Mouse (Mus musculus) forebrain, postnatal 0 days (tissue): ENCODE results near the gene Cers6. TPM values are rescaled to one million over a fixed set of nuclear protein-coding genes. Genes with fewer than 3 reads are reported as not detected.
A peak's percentile ranks its signal among the peaks of the same experiment; 100 is the strongest.

Source experiments
- ATAC-seq: fragments of 200-750 bp; cut with Nextera tagmentation; 2 replicates; pipeline ENCODE4 v1.8.0; 2017; ENCODE audit warnings: mild to moderate bottlenecking, moderate library complexity
- DNase-seq: peaks from one replicate; pipeline ENCODE4 v3.0.0-alpha.2; 2015
- H3K27ac ChIP-seq: fragments of 300-500 bp; sonication (generic); 2 replicates; pipeline ENCODE4 v1.5.1; 2014; ENCODE audit warnings: low read depth, mild to moderate bottlenecking, antibody characterized with exemption, low read length, moderate library complexity, mixed read lengths
- H3K27me3 ChIP-seq: fragments of 300-500 bp; sonication (generic); 2 replicates; pipeline ENCODE4 v1.6.1; 2014; ENCODE audit warnings: mild to moderate bottlenecking, low read length, mixed read lengths; ENCODE audit not compliant: insufficient read depth
- H3K36me3 ChIP-seq: fragments of 300-500 bp; sonication (generic); 2 replicates; pipeline ENCODE4 v1.6.1; 2014; ENCODE audit warnings: mild to moderate bottlenecking, moderate library complexity; ENCODE audit not compliant: insufficient read depth
- H3K4me1 ChIP-seq: fragments of 300-500 bp; sonication (generic); 2 replicates; pipeline ENCODE4 v1.6.1; 2014; ENCODE audit warnings: antibody characterized with exemption; ENCODE audit not compliant: insufficient read depth
- H3K4me2 ChIP-seq: fragments of 300-500 bp; sonication (generic); 2 replicates; pipeline ENCODE4 v1.6.1; 2014; ENCODE audit warnings: low read depth, mild to moderate bottlenecking, moderate library complexity
- H3K4me3 ChIP-seq: fragments of 300-500 bp; sonication (generic); 2 replicates; pipeline ENCODE4 v1.5.1; 2014; ENCODE audit warnings: low read depth, low read length, mixed read lengths
- H3K9ac ChIP-seq: fragments of 300-500 bp; sonication (generic); 2 replicates; pipeline ENCODE4 v1.6.1; 2014; ENCODE audit warnings: mild to moderate bottlenecking
- H3K9me3 ChIP-seq: fragments of 300-500 bp; sonication (generic); 2 replicates; pipeline ENCODE4 v1.6.1; 2016; ENCODE audit warnings: low read length
- CTCF ChIP-seq: sonication (generic); IDR thresholded peaks from 2 replicates; pipeline ENCODE4 v1.5.1; 2016; ENCODE audit warnings: antibody characterized with exemption, control low read depth, low read depth
- WGBS: fragments of 180-500 bp; shearing (Covaris S2); extraction: QIAGEN DNeasy Blood & Tissue Kit; methylation state at CpG from one replicate; pipeline ENCODE4 v1.1.7; 2014; 5-methylcytosine and 5-hydroxymethylcytosine counted together
- polyA plus RNA-seq: library from polyadenylated mRNA; unstranded; fragments of >200 nt; fragmentation: Nextera tagmentation; extraction: Ambion mirVana; gene quantifications from 2 replicates; pipeline ENCODE4 v1.2.1, GENCODE M21; 2015
- total RNA-seq: library from RNA; depleted of rRNA; stranded (reverse); fragments of >200 nt; gene quantifications from 2 replicates; pipeline ENCODE4 v1.2.3, GENCODE M21; 2014

The Cers6 gene
- total and polyA plus RNA-seq, 2 experiments from 2014 or later: 26.7 to 81.7 TPM

GRCm38 (mm10) chr2:68844530-68844929 lies 16.7 kb upstream of the Cers6 start:
- Histone ChIP-seq H3K36me3 (no peaks in the 10 kb centered on the region), H3K27me3 (no peaks in the 10 kb centered on the region), H3K27ac (no peak overlapping the region), H3K9me3 (no peaks in the 10 kb centered on the region), H3K4me3 (no peak overlapping the region), H3K9ac (no peak overlapping the region), H3K4me2 (no peak overlapping the region), H3K4me1 (no peaks in the 10 kb centered on the region)
- no peak for TF ChIP-seq CTCF
- DNase-seq (no peak), ATAC-seq (no peak)
- 93% methylated on average over 2 of the region's 2 CpGs for WGBS

GRCm38 (mm10) chr2:68845002-68845740 lies 16.1 kb upstream of the Cers6 start:
- TF ChIP-seq CTCF: no peak
- ATAC-seq (no peak), DNase-seq (no peak)
- WGBS: 85% methylated on average over 13 of the region's 13 CpGs
- Histone ChIP-seq H3K9me3 (no peaks in the 10 kb centered on the region), H3K27ac (no peak overlapping the region), H3K4me3 (no peak overlapping the region), H3K9ac (no peak overlapping the region), H3K4me1 (no peaks in the 10 kb centered on the region), H3K27me3 (no peaks in the 10 kb centered on the region), H3K36me3 (no peaks in the 10 kb centered on the region), H3K4me2 (no peak overlapping the region)

- H3K4me3 ChIP-seq: peak overlapping the region; percentile 93; the same call in 1 of the 2 replicates
- no peak for ATAC-seq
- H3K4me1 ChIP-seq: peaks cover 12% of the 10 kb centered on the region
- H3K9me3 ChIP-seq: no peaks in the 10 kb centered on the region
- no peak overlapping the region for H3K9ac ChIP-seq
- no peaks in the 10 kb centered on the region for H3K36me3 ChIP-seq
- no peak for TF ChIP-seq CTCF
- H3K27me3 ChIP-seq: no peaks in the 10 kb centered on the region
- peak overlapping the region; percentile 89 for H3K4me2 ChIP-seq
- 75% methylated on average over 2 of the region's 2 CpGs for WGBS
- H3K27ac ChIP-seq: no peak overlapping the region
- DNase-seq: no peak
Measured at GRCm38 (mm10) chr2:68860391-68860790, 850 bp upstream of the Cers6 start.

- TF ChIP-seq CTCF: no peak
- Histone ChIP-seq H3K27ac (peak overlapping the region; percentile 89), H3K9ac (peak overlapping the region; percentile 82), H3K4me2 (peak overlapping the region; percentile 89), H3K36me3 (no peaks in the 10 kb centered on the region), H3K4me1 (peaks cover 15% of the 10 kb centered on the region), H3K27me3 (no peaks in the 10 kb centered on the region), H3K4me3 (peak overlapping the region; percentile 93), H3K9me3 (no peaks in the 10 kb centered on the region)
- ATAC-seq (peak; percentile 66), DNase-seq (peak; percentile 68)
- 3% methylated on average over 64 of the region's 64 CpGs for WGBS
Measured at GRCm38 (mm10) chr2:68861721-68862463, 651 bp downstream of the Cers6 start.

GRCm38 (mm10) chr2:68862464-68863266 lies 1.4 kb downstream of the Cers6 start:
- 1% methylated on average over 15 of the region's 15 CpGs for WGBS

GRCm38 (mm10) chr2:68863561-68863960 lies 2.3 kb downstream of the Cers6 start:
- H3K9ac ChIP-seq: peak overlapping the region; percentile 82
- DNase-seq (peak; percentile 8), ATAC-seq (no peak)
- H3K4me3 ChIP-seq: peak overlapping the region; percentile 93
- peaks cover 15% of the 10 kb centered on the region for H3K4me1 ChIP-seq
- H3K27ac ChIP-seq: no peak overlapping the region
- peak overlapping the region; percentile 89 for H3K4me2 ChIP-seq
- 53% methylated on average over 6 of the region's 6 CpGs for WGBS
- no peaks in the 10 kb centered on the region for H3K9me3 ChIP-seq
- H3K36me3 ChIP-seq: no peaks in the 10 kb centered on the region
- no peak for TF ChIP-seq CTCF
- H3K27me3 ChIP-seq: no peaks in the 10 kb centered on the region

More at GRCm38 (mm10) chr2:68862464-68863266, 1.4 kb downstream of the Cers6 start:
- ATAC-seq (no peak), DNase-seq (peak; percentile 64)
- TF ChIP-seq CTCF: no peak
- peak overlapping the region; percentile 82 for H3K9ac ChIP-seq
- no peaks in the 10 kb centered on the region for H3K27me3 ChIP-seq
- peak overlapping the region; percentile 93 for H3K4me3 ChIP-seq
- no peaks in the 10 kb centered on the region for H3K9me3 ChIP-seq
- peak overlapping the region; percentile 89 for H3K27ac ChIP-seq
- H3K4me2 ChIP-seq: peak overlapping the region; percentile 89
- H3K36me3 ChIP-seq: no peaks in the 10 kb centered on the region
- H3K4me1 ChIP-seq: peaks cover 15% of the 10 kb centered on the region
